Mouse (Mus musculus) CH12.LX (cell line): ENCODE results near the gene Itgam. TPM values are rescaled to one million over a fixed set of nuclear protein-coding genes. Genes with fewer than 3 reads are reported as not detected.

Source experiments
- DNase-seq: peaks from one replicate; pipeline ENCODE4 v3.0.0-alpha.2; 2013; ENCODE audit errors: extremely low read depth
- H3K27ac ChIP-seq: 2 replicates; pipeline ENCODE4 v1.5.1; 2012; ENCODE audit warnings: low read depth, mild to moderate bottlenecking, control low read depth, moderate library complexity; ENCODE audit not compliant: insufficient read depth
- H3K27me3 ChIP-seq: replicated peaks from 2 replicates; pipeline ENCODE3; 2012; ENCODE audit warnings: inconsistent platforms
- H3K36me3 ChIP-seq, 2 experiments: replicated peaks in 1 of 2; 2 replicates each; pipeline versions ENCODE3 to v1.6.1; 2012; ENCODE audit warnings: inconsistent platforms in 1 of 2, low read length in 1 of 2, mild to moderate bottlenecking in 1 of 2, mixed read lengths in 1 of 2, moderate library complexity in 1 of 2; ENCODE audit not compliant: control insufficient read depth in 1 of 2, insufficient read depth in 1 of 2
- H3K4me1 ChIP-seq, 2 experiments: 2 replicates each; pipeline ENCODE4 v1.6.1; 2012; ENCODE audit warnings: inconsistent platforms in 1 of 2, moderate library complexity in 1 of 2; ENCODE audit not compliant: insufficient read depth in 2 of 2, control insufficient read depth in 1 of 2
- H3K4me2 ChIP-seq: 2 replicates; pipeline ENCODE4 v1.6.1; 2012; ENCODE audit warnings: low read depth, mild to moderate bottlenecking, control low read depth; ENCODE audit not compliant: poor library complexity, insufficient read depth, severe bottlenecking
- H3K4me3 ChIP-seq, 3 experiments: fragments of 150-350 bp in 1 of 3; sonication (generic) in 1 of 3; replicated peaks in 1 of 3; 2 replicates each; pipeline versions ENCODE3 to v1.5.1; 2011 to 2012; ENCODE audit warnings: low read depth in 2 of 3, low read length in 2 of 3, mild to moderate bottlenecking in 2 of 3, moderate library complexity in 2 of 3, control low read depth in 1 of 3, improper control_type of control experiment in 1 of 3, inconsistent platforms in 1 of 3, mixed read lengths in 1 of 3; ENCODE audit not compliant: poor library complexity in 1 of 3
- H3K79me2 ChIP-seq: replicated peaks from 2 replicates; pipeline ENCODE4 v1.6.1; 2012; ENCODE audit warnings: mild to moderate bottlenecking, moderate library complexity; ENCODE audit not compliant: control insufficient read depth, poor library complexity, insufficient read depth, severe bottlenecking; ENCODE audit errors: extremely low read depth
- H3K9ac ChIP-seq: 2 replicates; pipeline ENCODE4 v1.6.1; 2012; ENCODE audit warnings: low read depth, mild to moderate bottlenecking, control low read depth, moderate library complexity; ENCODE audit not compliant: insufficient read depth
- H3K9me3 ChIP-seq: replicated peaks from 2 replicates; pipeline ENCODE3; 2012; ENCODE audit warnings: low read length, inconsistent platforms, mixed read lengths
- CTCF ChIP-seq, 2 experiments: IDR thresholded peaks in 1 of 2; conservative IDR thresholded peaks in 1 of 2; 2 replicates each; pipeline ENCODE4 v1.5.1; 2011 to 2012; ENCODE audit warnings: low read depth in 2 of 2, low read length in 2 of 2, improper control_type of control experiment in 1 of 2, inconsistent platforms in 1 of 2, mild to moderate bottlenecking in 1 of 2, moderate library complexity in 1 of 2
- E2F4 ChIP-seq: IDR thresholded peaks from 2 replicates; pipeline ENCODE4 v1.6.1; 2011; ENCODE audit warnings: low read depth, low read length, improper control_type of control experiment; ENCODE audit not compliant: insufficient replicate concordance
- EP300 ChIP-seq: IDR thresholded peaks from 2 replicates; pipeline ENCODE4 v1.6.1; 2011; ENCODE audit warnings: low read length, improper control_type of control experiment
- ETS1 ChIP-seq: conservative IDR thresholded peaks from 2 replicates; pipeline ENCODE4 v1.6.1; 2012; ENCODE audit warnings: low read depth, mild to moderate bottlenecking, inconsistent platforms, low read length, improper control_type of control experiment, moderate library complexity
- GABPA ChIP-seq: IDR thresholded peaks from 2 replicates; pipeline ENCODE4 v1.6.1; 2012; ENCODE audit warnings: low read depth, low read length, improper control_type of control experiment, inconsistent platforms; ENCODE audit not compliant: insufficient replicate concordance
- HCFC1 ChIP-seq: IDR thresholded peaks from 2 replicates; pipeline ENCODE4 v1.6.1; 2012; ENCODE audit warnings: low read depth, mild to moderate bottlenecking, inconsistent platforms, low read length, improper control_type of control experiment
- IRF4 ChIP-seq: IDR thresholded peaks from 2 replicates; pipeline ENCODE4 v1.6.1; 2014; ENCODE audit warnings: low read depth, mild to moderate bottlenecking, inconsistent platforms, low read length, improper control_type of control experiment
- JUN ChIP-seq: IDR thresholded peaks from 2 replicates; pipeline ENCODE4 v1.6.1; 2011; ENCODE audit warnings: low read depth, mild to moderate bottlenecking, low read length, improper control_type of control experiment, moderate library complexity; ENCODE audit not compliant: insufficient read depth
- JUND ChIP-seq: conservative IDR thresholded peaks from 2 replicates; pipeline ENCODE4 v1.6.1; 2011; ENCODE audit warnings: low read depth, low read length, improper control_type of control experiment
- KAT2A ChIP-seq: IDR thresholded peaks from 2 replicates; pipeline ENCODE4 v1.6.1; 2012; ENCODE audit warnings: low read length, improper control_type of control experiment, inconsistent platforms; ENCODE audit not compliant: insufficient replicate concordance
- MAFK ChIP-seq: IDR thresholded peaks from 2 replicates; pipeline ENCODE4 v1.6.1; 2011; ENCODE audit warnings: low read length, improper control_type of control experiment; ENCODE audit not compliant: insufficient replicate concordance
- MAX ChIP-seq: IDR thresholded peaks from 2 replicates; pipeline ENCODE4 v1.6.1; 2011; ENCODE audit warnings: low read length, improper control_type of control experiment
- MAZ ChIP-seq: IDR thresholded peaks from 2 replicates; pipeline ENCODE4 v1.6.1; 2012; ENCODE audit warnings: low read depth, mild to moderate bottlenecking, inconsistent platforms, low read length, improper control_type of control experiment, moderate library complexity
- MEF2A ChIP-seq: IDR thresholded peaks from 2 replicates; pipeline ENCODE4 v1.6.1; 2014; ENCODE audit warnings: low read depth, mild to moderate bottlenecking, inconsistent platforms, low read length, improper control_type of control experiment, borderline replicate concordance
- MXI1 ChIP-seq: IDR thresholded peaks from 2 replicates; pipeline ENCODE4 v1.6.1; 2011; ENCODE audit warnings: mild to moderate bottlenecking, low read depth, low read length, improper control_type of control experiment
- NRF1 ChIP-seq: IDR thresholded peaks from 2 replicates; pipeline ENCODE4 v1.6.1; 2014; ENCODE audit warnings: low read depth, mild to moderate bottlenecking, inconsistent platforms, low read length, improper control_type of control experiment, moderate library complexity
- RCOR1 ChIP-seq: conservative IDR thresholded peaks from 2 replicates; pipeline ENCODE4 v1.6.1; 2012; ENCODE audit warnings: low read depth, mild to moderate bottlenecking, inconsistent platforms, low read length, improper control_type of control experiment
- SIN3A ChIP-seq: IDR thresholded peaks from 2 replicates; pipeline ENCODE4 v1.6.1; 2012; ENCODE audit warnings: low read length, improper control_type of control experiment, inconsistent platforms
- SMC3 ChIP-seq: IDR thresholded peaks from 2 replicates; pipeline ENCODE4 v1.6.1; 2011; ENCODE audit warnings: low read depth, low read length, improper control_type of control experiment
- TBP ChIP-seq: conservative IDR thresholded peaks from 2 replicates; pipeline ENCODE4 v1.6.1; 2011; ENCODE audit warnings: low read depth, low read length, improper control_type of control experiment
- TCF12 ChIP-seq: IDR thresholded peaks from 2 replicates; pipeline ENCODE4 v1.6.1; 2014; ENCODE audit warnings: low read depth, mild to moderate bottlenecking, inconsistent platforms, low read length, improper control_type of control experiment
- UBTF ChIP-seq: IDR thresholded peaks from 2 replicates; pipeline ENCODE4 v1.6.1; 2012; ENCODE audit warnings: low read depth, mild to moderate bottlenecking, inconsistent platforms, low read length, improper control_type of control experiment, moderate library complexity
- USF2 ChIP-seq: conservative IDR thresholded peaks from 2 replicates; pipeline ENCODE4 v1.6.1; 2011; ENCODE audit warnings: low read depth, low read length, improper control_type of control experiment
- ZC3H11A ChIP-seq: IDR thresholded peaks from 2 replicates; pipeline ENCODE4 v1.6.1; 2012; ENCODE audit warnings: low read depth, mild to moderate bottlenecking, inconsistent platforms, low read length, improper control_type of control experiment
- ZMIZ1 ChIP-seq: IDR thresholded peaks from 2 replicates; pipeline ENCODE4 v1.6.1; 2012; ENCODE audit warnings: low read depth, mild to moderate bottlenecking, inconsistent platforms, low read length, improper control_type of control experiment
- ZNF384 ChIP-seq: IDR thresholded peaks from 2 replicates; pipeline ENCODE4 v1.6.1; 2012; ENCODE audit warnings: low read depth, low read length, improper control_type of control experiment, inconsistent platforms
- dilution Hi-C: fragments of 300-500 bp; cut with MboI; formaldehyde crosslinking; loops from 2 replicates; pipeline ENCODE4 v1.14.3; 2020; ENCODE audit warnings: low sequenced_read_pairs; ENCODE audit not compliant: extremely low pct_unique_long_range_greater_than_20kb, extremely low pct_ligation_motif_present
- in situ Hi-C: fragments of 300-500 bp; cut with MboI; formaldehyde crosslinking; loops from 3 replicates; pipeline ENCODE4 v1.14.3; 2019; ENCODE audit warnings: low sequenced_read_pairs, low pct_ligation_motif_present, low pct_unique_long_range_greater_than_20kb, mixed read lengths
- polyA plus RNA-seq: library from polyadenylated mRNA; unstranded; fragments of >175 nt; gene quantifications from 2 replicates; pipeline ENCODE4 v1.2.1, GENCODE M21; 2012; ENCODE audit warnings: low read depth; ENCODE audit not compliant: insufficient read length
- total RNA-seq, 2 experiments: library from RNA; depleted of rRNA; stranded (reverse); fragments of 300-350 nt in 1 of 2; fragments of >200 nt in 1 of 2; gene quantifications; 2 replicates each; pipeline ENCODE4 v1.2.3; 2012 to 2014

Itgam gene
- total and polyA plus RNA-seq, 3 experiments: 0.13 to 1.1 (median 0.48) TPM

GRCm38 (mm10) chr7:128115211-128115958 is 52.9 kb downstream of the Itgam start:
- no peak overlapping the region for H3K4me3 ChIP-seq
- TF ChIP-seq JUN (no peak), MAX (no peak), GABPA (no peak), USF2 (no peak), RCOR1 (no peak), ETS1 (no peak), MAFK (no peak), KAT2A (no peak), ZNF384 (no peak), EP300 (no peak), ZMIZ1 (no peak), TCF12 (no peak), IRF4 (no peak), JUND (no peak), UBTF (no peak)
- H3K36me3 ChIP-seq: no peaks in the 10 kb centered on the region
- H3K9ac ChIP-seq: no peak overlapping the region
- peaks cover 0 to under 1% of the 10 kb centered on the region in 2 experiments; a peak in 1 of 4 replicates for H3K4me1 ChIP-seq
- H3K27ac ChIP-seq: no peak overlapping the region
- DNase-seq: no peak
- peaks cover 26% of the 10 kb centered on the region for H3K27me3 ChIP-seq
- peaks cover 2% of the 10 kb centered on the region for H3K9me3 ChIP-seq
- dilution Hi-C loops: no loop called here
- in situ Hi-C loops: no loop called here
- H3K4me2 ChIP-seq: no peak overlapping the region
- no peaks in the 10 kb centered on the region for H3K79me2 ChIP-seq

GRCm38 (mm10) chr7:128116396-128116795 is 54.0 kb downstream of the Itgam start:
- no peaks in the 10 kb centered on the region; a peak in 1 of 4 replicates for H3K4me1 ChIP-seq
- no peak for DNase-seq
- dilution Hi-C loops: no loop called here

More at GRCm38 (mm10) chr7:128116396-128116795, 54.0 kb downstream of the Itgam start:
- no peaks in the 10 kb centered on the region for H3K79me2 ChIP-seq
- peaks cover 24% of the 10 kb centered on the region for H3K27me3 ChIP-seq
- no peaks in the 10 kb centered on the region for H3K36me3 ChIP-seq
- H3K4me3 ChIP-seq: no peak overlapping the region
- no peak overlapping the region for H3K27ac ChIP-seq
- in situ Hi-C loops: no loop called here
- no peak for TF ChIP-seq UBTF
- no peak for TF ChIP-seq CTCF (conservative IDR thresholded peaks at IDR 0.05 in 1 of 2, IDR thresholded peaks at IDR 0.05 in 1 of 2; ENCODE audit: low read depth in 2 of 2, low read length in 2 of 2)
- no peak for TF ChIP-seq MEF2A
- no peak for TF ChIP-seq MAZ
- TF ChIP-seq E2F4: no peak
- no peak for TF ChIP-seq TBP
- no peak for TF ChIP-seq SIN3A
- TF ChIP-seq IRF4: no peak
- no peak for TF ChIP-seq NRF1
- no peak for TF ChIP-seq SMC3
- no peak for TF ChIP-seq JUN
- no peak for TF ChIP-seq GABPA
- no peak for TF ChIP-seq MXI1
- TF ChIP-seq HCFC1: no peak
- TF ChIP-seq ZC3H11A: no peak
- TF ChIP-seq KAT2A: no peak
- no peak for TF ChIP-seq ZMIZ1
- TF ChIP-seq, all 38 proteins: peak for 0
- H3K4me2 ChIP-seq: no peak overlapping the region
- peaks cover 2% of the 10 kb centered on the region for H3K9me3 ChIP-seq
- no peak overlapping the region for H3K9ac ChIP-seq
